Mouse (Mus musculus) megakaryocyte, adult 5-6 weeks (primary cell): ENCODE measurements around the gene Acot6. TPM values are rescaled to one million over a fixed set of nuclear protein-coding genes. Genes with fewer than 3 reads are reported as not detected.
"Not testable (repeated sequence)": the region's sequence is repeated elsewhere in the genome, so short reads cannot be mapped to it uniquely, and the experiment has no call there.

Experiments used
- ATAC-seq: 2 replicates; pipeline ENCODE4 v1.8.0; 2016; ENCODE audit warnings: mild to moderate bottlenecking, inconsistent platforms; ENCODE audit not compliant: poor library complexity, severe bottlenecking
- total RNA-seq, 2 experiments: library from RNA; stranded (forward) in 1 of 2; stranded (reverse) in 1 of 2; fragments of 153-499, 151-499 nt in 1 of 2; fragments of 221-1000, 200-1000 nt in 1 of 2; gene quantifications; 2 replicates each; pipeline versions ENCODE4 v1.2.3 to v1.2.4; 2015 to 2017

The Acot6 gene
- total RNA-seq (2015) (0.27 and 0.67 TPM in 2 replicates), total RNA-seq (2017) (0.22 TPM in 1 of 2 replicates, not detected in the other)

- peak; percentile 72 for ATAC-seq
Observed at GRCm38 (mm10) chr12:84100604-84101492, at the start of gene Acot6. TSS of gene Acot6 (plus strand) at chr12:84100654.

- not testable (repeated sequence) for ATAC-seq
Observed at GRCm38 (mm10) chr12:84050744-84051143, 49.7 kb upstream of the Acot6 start.

DNA sequence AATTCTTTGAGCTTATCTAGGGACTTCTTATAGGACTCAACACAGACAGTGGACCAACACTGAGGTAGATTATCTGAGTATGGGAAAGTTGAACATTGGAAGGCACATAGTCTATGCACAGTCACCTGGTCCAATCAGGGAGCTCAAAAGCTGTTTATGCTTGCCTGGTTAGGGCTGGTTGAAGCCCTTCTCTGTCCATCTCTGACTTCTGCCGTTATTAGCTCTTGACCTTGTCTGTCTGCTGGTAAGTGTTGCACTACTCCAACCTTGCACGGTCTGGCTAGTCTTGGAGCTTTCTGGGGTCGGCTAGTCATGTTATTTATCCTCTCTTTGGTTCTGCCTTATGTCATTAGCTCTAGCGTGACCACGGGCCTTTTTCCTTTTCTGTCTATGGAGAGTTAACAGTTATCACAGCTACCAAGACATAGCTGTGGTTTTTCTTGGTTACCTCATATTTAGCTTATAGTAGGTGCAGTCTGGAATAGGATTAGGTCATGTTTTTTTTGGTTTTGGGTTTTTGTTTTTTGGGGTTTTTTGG is 48.4 kb upstream of the Acot6 start, which contains the start of gene Acot3:
TSS of gene Acot3 (plus strand) at position 208 of the 538 bp plus-strand sequence.
- ATAC-seq: no peak

GRCm38 (mm10) chr12:84052609-84053008 is 47.8 kb upstream of the Acot6 start:
- ATAC-seq: no peak

GRCm38 (mm10) chr12:84053173-84053572 is 47.3 kb upstream of the Acot6 start:
- no peak for ATAC-seq

GRCm38 (mm10) chr12:84053679-84054391 is 46.6 kb upstream of the Acot6 start:
- ATAC-seq: no peak

DNA sequence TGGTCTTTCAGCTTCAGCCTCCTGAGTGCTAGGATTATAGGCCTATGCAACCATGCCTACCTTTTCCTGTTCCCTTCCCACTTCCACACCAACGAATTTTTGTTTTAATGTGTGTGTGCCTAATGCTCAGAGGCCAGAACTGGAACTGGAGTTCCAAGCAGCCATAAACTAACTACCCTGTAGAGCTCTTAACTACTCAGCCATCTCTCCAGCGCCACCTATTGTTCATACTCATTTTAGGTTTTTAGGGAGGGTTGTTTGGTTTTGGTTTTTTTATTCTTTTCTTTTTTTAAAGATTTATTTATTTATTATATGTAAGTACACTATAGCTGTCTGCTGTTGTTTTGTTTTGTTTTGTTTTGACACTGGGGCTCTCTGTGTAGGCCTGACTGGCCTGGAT is 39.5 kb upstream of the Acot6 start:
- peak; percentile 51; the same call in 1 of the 2 replicates for ATAC-seq

GRCm38 (mm10) chr12:84062336-84062735 is 38.1 kb upstream of the Acot6 start:
- no peak for ATAC-seq

GRCm38 (mm10) chr12:84063228-84063627 is 37.2 kb upstream of the Acot6 start:
- ATAC-seq: no peak

DNA sequence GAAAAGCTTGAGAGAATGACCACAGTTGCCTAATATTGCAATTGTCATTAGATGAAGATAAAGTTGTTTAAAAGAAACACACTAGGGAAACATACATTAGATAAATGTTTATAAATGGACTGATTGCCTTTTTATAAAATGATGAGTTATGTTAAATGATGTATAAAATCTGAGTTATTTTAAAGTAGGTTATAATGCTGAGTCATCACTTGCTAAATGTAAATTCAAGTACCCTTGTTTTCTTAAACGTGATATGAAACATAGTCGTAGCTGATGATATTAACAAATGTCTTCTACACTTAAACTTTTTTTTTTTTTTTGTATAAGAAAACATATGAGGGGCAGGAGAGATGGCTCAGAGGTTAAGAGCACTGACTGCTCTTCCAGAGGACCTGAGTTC is 36.6 kb upstream of the Acot6 start:
- no peak for ATAC-seq

DNA sequence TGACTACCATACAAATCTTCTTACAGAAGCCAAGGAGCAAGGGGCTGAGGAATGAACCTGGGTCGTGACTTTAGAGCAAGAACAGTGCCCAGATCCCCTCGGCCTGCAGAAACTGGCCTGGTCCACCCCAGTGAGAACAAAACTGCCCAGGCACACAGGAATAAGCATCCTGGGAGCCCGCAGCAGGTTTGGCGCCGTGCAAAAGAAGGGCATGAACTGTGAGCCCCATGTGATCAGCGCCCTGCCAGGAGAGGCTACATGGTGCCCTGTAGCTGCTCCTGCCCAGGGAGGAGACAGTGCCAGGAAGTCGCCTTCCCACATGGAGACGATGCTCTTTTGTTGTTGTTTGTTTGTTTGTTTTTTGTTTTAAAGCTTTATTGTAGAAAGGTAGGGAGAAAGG is 35.8 kb upstream of the Acot6 start:
- ATAC-seq: no peak

DNA sequence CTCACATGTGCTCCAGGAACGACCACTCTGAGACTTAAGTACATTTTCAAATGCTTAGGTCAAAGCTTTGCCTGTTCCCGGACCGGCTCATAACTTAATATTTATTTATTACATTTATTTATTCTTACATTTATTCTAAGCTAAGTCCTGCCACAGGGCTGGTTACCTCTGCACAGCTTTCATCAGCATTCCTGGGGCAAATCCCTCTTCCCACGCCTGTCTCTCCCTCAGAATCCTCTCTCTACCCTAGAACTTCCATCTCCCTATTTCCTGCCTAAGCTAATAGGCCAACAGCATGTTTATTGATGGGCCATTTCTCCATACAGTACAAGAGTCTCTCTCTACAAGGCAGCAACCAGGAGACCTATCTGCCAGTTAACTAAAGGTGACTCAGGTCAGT is 32.7 kb upstream of the Acot6 start:
- ATAC-seq: no peak

- no peak for ATAC-seq
Observed at GRCm38 (mm10) chr12:84068296-84068695, 32.2 kb upstream of the Acot6 start.

DNA sequence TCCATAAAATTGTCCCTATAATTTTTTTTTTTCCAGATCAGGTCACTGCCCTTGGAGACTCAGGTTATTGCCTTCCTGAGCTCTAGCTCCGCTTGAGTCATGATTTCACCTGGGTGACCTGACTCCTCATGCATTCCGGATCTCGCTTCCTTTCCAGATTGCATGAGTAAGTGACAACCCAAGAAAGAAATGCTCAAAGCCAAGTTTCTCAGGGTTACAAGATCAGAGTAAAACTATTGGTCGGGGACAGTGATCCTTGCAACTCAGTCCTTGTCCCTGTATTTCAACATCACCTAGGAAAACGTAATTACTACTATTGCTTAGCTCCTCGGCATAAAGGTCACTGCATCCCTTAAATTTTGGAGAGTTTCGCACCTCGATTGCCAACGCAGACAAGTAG is 31.5 kb upstream of the Acot6 start, which contains the start of gene Acot5:
TSS of gene Acot5 (plus strand) at position 340 of the 400 bp plus-strand sequence.
- no peak for ATAC-seq

GRCm38 (mm10) chr12:84069582-84069981 is 30.9 kb upstream of the Acot6 start:
- not testable (repeated sequence) for ATAC-seq

DNA sequence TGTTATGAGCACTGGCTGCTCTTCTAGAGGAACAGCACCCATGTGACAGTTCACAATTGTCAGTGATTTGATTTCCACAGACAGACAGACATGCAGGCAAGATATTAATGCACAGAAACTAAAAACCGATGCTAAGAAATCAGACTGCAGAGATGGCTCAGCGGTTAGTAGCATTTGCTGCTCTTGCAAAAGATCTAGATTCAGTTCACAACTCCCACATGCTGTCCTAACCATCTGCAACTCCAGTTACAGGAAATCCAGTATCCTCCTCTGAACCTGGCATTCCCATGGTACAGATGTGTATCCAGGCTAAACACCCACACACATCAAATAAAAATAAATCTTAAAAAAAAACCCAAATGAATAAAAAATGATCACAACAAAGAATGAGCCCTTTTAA is 28.8 kb upstream of the Acot6 start:
- ATAC-seq: no peak

GRCm38 (mm10) chr12:84077371-84077990 is 23.0 kb upstream of the Acot6 start:
- no peak for ATAC-seq

GRCm38 (mm10) chr12:84083842-84084241 is 16.6 kb upstream of the Acot6 start:
- no peak for ATAC-seq

DNA sequence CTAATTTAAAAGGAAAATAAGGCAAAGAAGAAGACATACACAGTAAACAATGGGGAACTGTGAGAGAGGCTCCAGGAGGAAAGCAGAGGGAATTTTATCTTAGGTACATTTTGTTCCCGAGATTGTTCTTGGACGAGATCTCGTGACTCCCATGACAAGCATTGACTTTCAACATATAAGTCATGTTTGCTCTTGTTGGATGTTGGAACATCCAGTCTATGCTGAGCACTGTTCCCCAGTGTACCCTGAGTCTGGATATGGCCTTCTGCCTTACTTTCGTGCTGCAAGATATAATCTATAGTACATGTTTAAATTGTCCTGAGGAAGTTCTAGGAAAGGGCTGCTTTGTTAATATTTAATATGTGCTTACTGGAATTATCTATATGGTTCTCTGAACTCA is 15.9 kb upstream of the Acot6 start:
- ATAC-seq: no peak

GRCm38 (mm10) chr12:84094666-84095065 is 5.8 kb upstream of the Acot6 start:
- not testable (repeated sequence) for ATAC-seq

DNA sequence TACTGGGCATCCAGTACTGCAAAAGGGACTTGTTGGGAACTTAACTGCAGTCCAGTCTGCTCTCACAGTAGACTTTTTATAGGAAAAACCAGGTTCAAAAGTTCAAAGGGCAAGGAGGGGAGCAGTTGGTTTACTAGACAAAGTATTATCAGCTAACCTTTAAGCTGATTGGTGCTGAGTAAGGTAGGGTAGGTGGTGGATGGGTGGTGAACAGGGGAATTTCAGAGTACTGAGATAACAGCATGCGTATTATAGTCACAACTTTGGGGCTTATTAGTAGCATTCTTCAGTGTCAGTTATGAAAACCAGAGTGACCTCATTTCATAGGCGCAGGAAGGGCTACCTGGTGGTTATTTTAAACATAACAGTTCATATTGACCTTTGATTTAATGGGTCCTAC is 849 bp upstream of the Acot6 start:
- ATAC-seq: no peak
